Mouse (Mus musculus): ENCODE data around the gene Zfp800.

Gene Zfp800

DNA sequence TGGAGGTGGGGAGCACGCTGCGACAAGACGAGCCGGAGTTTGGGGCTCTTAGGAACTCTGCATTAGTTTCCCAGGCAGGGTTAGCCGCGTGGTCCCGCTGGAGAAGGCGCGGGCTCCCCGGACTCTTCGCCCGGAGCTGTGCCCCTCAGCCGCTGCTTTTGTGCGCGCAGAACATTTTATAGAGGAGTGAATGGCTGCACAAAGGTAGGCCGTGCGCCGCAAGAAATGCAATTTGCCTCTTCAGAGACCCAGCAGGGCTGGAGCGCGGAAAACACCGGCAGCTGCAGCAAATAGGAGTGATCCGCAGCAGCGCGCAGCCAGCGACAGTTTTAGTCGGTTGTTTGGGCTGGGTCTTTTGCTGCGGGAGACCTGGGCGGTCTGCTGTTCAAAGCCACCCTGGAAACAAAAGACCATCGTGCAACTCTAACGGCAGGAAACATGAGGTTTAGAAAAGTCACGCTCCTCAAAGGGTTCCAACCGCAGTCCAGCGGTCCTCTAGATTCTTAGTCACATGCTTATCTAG lies at the start of gene Zfp800:
Gene Zfp800 (minus strand): TSS at position 325 of the 523 bp plus-strand sequence.
- in situ Hi-C loops (cut with MboI; ENCODE audit: low pct_unique_long_range_greater_than_20kb in 1 of 2, low sequenced_read_pairs in 2 of 2, unreplicated experiment in 1 of 2), result loop anchor here in 1 of 2 experiments (25.0 kb wide), 1 partner anchor 735 kb away; no protein-coding TSS in a partner anchor

DNA sequence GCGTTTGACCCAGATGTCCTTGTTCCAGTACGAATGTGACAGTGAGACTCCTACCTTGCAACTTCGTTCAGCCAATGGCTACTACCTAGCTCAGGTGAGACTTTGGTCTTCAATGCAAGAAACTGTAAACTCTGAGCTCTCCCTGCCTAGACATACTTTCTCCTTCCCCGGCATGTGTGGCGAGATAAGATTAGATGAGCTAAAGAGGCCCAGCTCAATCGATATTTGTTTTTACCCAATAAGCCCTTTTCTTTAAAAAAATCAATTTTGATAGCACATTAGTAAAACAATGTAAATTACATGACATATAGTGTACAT lies 33.7 kb upstream of the Zfp800 start:
- in situ Hi-C loops (cut with MboI; ENCODE audit: low pct_unique_long_range_greater_than_20kb in 1 of 2, low sequenced_read_pairs in 2 of 2, unreplicated experiment in 1 of 2), result no loop called here

- in situ Hi-C loops (cut with MboI; ENCODE audit: low pct_unique_long_range_greater_than_20kb in 1 of 2, low sequenced_read_pairs in 2 of 2, unreplicated experiment in 1 of 2), result no loop called here
Observed at GRCm38 (mm10) chr6:28430795-28431537, 33.2 kb upstream of the Zfp800 start.

DNA sequence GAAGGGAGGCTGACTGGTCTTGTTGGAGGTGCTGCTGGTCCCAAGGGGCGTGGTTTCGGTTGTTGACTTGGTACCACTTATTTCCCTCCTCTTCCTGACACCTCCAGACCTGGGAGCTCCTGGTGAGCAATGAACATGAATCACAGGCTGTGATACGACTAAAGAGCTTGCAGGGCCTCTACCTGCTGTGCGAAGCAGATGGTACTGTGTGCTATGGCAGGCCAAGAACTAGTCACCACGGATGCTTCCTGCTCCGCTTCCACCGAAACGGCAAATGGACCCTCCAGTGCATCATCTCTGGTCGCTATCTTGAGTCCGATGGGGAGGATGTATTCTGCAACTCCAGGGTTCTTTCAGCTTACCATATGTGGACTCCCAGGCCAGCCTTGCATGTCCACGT lies 32.1 kb upstream of the Zfp800 start:
- in situ Hi-C loops (cut with MboI; ENCODE audit: low pct_unique_long_range_greater_than_20kb in 1 of 2, low sequenced_read_pairs in 2 of 2, unreplicated experiment in 1 of 2), result no loop called here

- in situ Hi-C loops (cut with MboI; ENCODE audit: low pct_unique_long_range_greater_than_20kb in 1 of 2, low sequenced_read_pairs in 2 of 2, unreplicated experiment in 1 of 2), result no loop called here
Observed at GRCm38 (mm10) chr6:28428290-28428689, 30.5 kb upstream of the Zfp800 start, which contains the start of gene Gcc1. TSS of gene Gcc1 (minus strand) at chr6:28428390.

GRCm38 (mm10) chr6:28427096-28427839 lies 29.5 kb upstream of the Zfp800 start, which contains the start of gene Fscn3:
TSS of gene Fscn3 (plus strand) at chr6:28427789.
- in situ Hi-C loops (cut with MboI; ENCODE audit: low pct_unique_long_range_greater_than_20kb in 1 of 2, low sequenced_read_pairs in 2 of 2, unreplicated experiment in 1 of 2), result no loop called here

- in situ Hi-C loops (cut with MboI; ENCODE audit: low pct_unique_long_range_greater_than_20kb in 1 of 2, low sequenced_read_pairs in 2 of 2, unreplicated experiment in 1 of 2), result no loop called here
Observed at GRCm38 (mm10) chr6:28425019-28425418, 27.2 kb upstream of the Zfp800 start.

DNA sequence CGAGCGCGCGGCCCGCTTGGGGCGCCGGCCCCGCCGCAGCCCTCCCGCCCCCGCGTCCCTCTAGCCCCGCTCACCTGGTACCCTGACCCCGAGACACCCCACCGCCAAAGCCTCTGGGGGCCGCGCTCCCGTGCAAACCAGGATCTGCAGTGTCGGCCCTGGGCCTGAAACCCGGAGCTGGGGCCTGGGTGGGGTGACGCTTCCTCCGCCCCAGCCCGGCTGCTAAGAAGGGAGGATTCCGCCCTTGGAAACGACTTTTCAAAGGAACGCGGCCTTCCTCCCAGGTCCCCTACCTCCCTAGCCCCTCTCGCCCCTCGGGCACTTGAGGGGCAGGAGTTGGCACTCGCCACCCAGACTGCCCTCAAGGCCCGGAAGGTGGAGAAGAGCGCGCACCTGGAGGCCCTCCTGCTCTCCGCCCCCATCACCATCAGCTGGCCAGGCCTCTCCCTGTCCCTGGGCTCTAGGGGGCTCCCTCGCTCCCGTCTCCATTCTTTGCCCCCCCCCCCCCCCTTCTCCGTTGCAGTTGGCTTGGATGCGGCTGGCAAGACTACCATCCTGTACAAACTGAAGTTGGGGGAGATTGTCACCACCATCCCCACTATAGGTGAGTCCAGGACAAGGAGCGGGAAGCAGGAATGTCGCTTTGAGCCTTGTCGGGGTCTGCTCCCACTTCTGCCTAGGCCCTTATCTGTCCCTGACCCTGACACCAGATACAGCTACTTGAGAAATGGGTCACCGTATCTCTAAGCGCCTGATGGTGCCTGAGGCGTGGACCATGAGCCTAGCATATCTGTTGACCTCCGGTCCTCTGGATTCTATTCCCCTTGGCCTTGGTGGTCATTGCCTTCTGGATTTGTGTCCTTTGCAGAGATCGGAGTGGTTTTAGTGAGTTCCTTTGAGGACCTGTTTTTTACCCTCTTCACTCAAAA lies 26.2 kb upstream of the Zfp800 start:
- in situ Hi-C loops (cut with MboI; ENCODE audit: low pct_unique_long_range_greater_than_20kb in 1 of 2, low sequenced_read_pairs in 2 of 2, unreplicated experiment in 1 of 2), result no loop called here

GRCm38 (mm10) chr6:28423313-28423712 lies 25.5 kb upstream of the Zfp800 start, which contains the start of gene Arf5:
TSS of gene Arf5 (plus strand) at chr6:28423560.
- in situ Hi-C loops (cut with MboI; ENCODE audit: low pct_unique_long_range_greater_than_20kb in 1 of 2, low sequenced_read_pairs in 2 of 2, unreplicated experiment in 1 of 2), result no loop called here

GRCm38 (mm10) chr6:28422651-28423290 lies 25.0 kb upstream of the Zfp800 start:
- in situ Hi-C loops (cut with MboI; ENCODE audit: low pct_unique_long_range_greater_than_20kb in 1 of 2, low sequenced_read_pairs in 2 of 2, unreplicated experiment in 1 of 2), result no loop called here

DNA sequence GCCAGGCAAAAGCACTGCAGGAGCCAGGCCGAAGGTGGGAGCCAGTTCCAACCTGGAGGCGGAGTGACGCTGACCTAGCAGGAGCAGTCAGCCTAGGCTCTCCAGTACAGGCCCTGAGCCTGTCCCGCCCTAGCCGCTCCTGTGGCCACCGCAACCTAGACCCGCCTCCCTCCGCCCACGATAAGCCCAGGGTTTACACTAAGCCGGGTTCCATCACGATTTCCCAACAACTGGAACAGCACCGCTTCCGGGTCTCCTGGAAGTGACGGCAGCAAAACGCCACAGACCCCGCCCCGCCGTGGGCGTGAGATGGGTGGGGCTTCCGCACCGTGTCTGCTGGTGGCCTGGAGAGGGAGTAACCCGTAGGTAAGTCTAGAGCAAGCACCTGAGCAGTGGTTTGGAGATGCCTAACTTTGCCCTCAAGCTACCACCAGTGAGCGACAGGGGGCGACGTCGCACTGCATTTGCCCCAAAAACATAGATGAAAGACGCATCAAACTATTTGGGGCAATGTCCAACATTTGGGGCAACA lies 23.7 kb upstream of the Zfp800 start:
- in situ Hi-C loops (cut with MboI; ENCODE audit: low pct_unique_long_range_greater_than_20kb in 1 of 2, low sequenced_read_pairs in 2 of 2, unreplicated experiment in 1 of 2), result no loop called here

DNA sequence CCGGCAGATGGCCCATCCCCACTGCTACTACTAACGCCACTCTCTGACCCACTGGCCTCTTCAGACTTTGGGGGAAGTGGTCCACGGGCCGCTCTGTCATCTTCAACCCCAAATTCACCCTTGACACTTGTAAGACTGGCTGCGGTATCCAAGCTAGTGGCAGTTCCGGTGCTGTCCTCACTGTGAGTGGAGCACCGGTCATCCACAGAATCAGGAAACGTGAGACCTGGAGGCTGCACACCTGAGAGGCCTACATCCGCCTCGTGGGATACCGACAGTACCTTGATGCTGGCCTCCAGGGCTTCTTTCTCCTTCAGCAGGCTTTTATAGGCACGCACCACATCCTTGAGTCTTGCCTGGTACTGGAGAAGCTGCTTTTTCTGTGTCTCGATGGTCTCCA lies 23.1 kb upstream of the Zfp800 start:
- in situ Hi-C loops (cut with MboI; ENCODE audit: low pct_unique_long_range_greater_than_20kb in 1 of 2, low sequenced_read_pairs in 2 of 2, unreplicated experiment in 1 of 2), result no loop called here

- in situ Hi-C loops (cut with MboI; ENCODE audit: low pct_unique_long_range_greater_than_20kb in 1 of 2, low sequenced_read_pairs in 2 of 2, unreplicated experiment in 1 of 2), result no loop called here
Observed at GRCm38 (mm10) chr6:28420361-28420760, 22.6 kb upstream of the Zfp800 start.

GRCm38 (mm10) chr6:28419673-28420072 lies 21.9 kb upstream of the Zfp800 start:
- in situ Hi-C loops (cut with MboI; ENCODE audit: low pct_unique_long_range_greater_than_20kb in 1 of 2, low sequenced_read_pairs in 2 of 2, unreplicated experiment in 1 of 2), result no loop called here

- in situ Hi-C loops (cut with MboI; ENCODE audit: low pct_unique_long_range_greater_than_20kb in 1 of 2, low sequenced_read_pairs in 2 of 2, unreplicated experiment in 1 of 2), result no loop called here
Observed at GRCm38 (mm10) chr6:28418449-28418848, 20.6 kb upstream of the Zfp800 start.

DNA sequence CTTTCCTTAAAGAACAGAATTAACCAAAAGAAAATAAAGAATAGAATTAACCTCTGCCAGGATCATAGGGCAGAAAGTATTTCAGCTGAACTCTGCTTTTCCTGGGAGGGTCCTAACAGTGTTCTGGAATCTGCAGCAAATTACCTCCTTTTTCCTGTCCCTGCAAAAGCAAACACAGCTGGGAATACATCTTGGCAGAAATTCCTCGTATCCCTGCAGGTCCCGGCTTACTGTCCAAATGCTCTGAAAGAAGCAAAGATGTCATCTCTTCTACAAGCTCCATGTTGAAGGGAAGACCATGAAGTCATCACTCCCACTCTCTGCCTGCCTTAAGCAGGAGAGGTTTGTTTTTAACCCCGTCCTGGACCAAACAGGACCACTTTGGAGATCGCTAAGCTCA lies 19.2 kb upstream of the Zfp800 start:
- in situ Hi-C loops (cut with MboI; ENCODE audit: low pct_unique_long_range_greater_than_20kb in 1 of 2, low sequenced_read_pairs in 2 of 2, unreplicated experiment in 1 of 2), result no loop called here

GRCm38 (mm10) chr6:28411236-28411635 lies 13.4 kb upstream of the Zfp800 start:
- in situ Hi-C loops (cut with MboI; ENCODE audit: low pct_unique_long_range_greater_than_20kb in 1 of 2, low sequenced_read_pairs in 2 of 2, unreplicated experiment in 1 of 2), result no loop called here

- in situ Hi-C loops (cut with MboI; ENCODE audit: low pct_unique_long_range_greater_than_20kb in 1 of 2, low sequenced_read_pairs in 2 of 2, unreplicated experiment in 1 of 2), result no loop called here
Observed at GRCm38 (mm10) chr6:28410053-28410452, 12.2 kb upstream of the Zfp800 start.
